Mouse (Mus musculus): ENCODE measurements around the gene Ccdc146. TPM values are rescaled to one million over a fixed set of nuclear protein-coding genes. Genes with fewer than 3 reads are reported as not detected.

Ccdc146 gene
- polyA plus RNA-seq, 1 experiment from 2014 or later: 0.70 TPM

GRCm38 (mm10) chr5:21265049-21265448 lies 159.4 kb downstream of the Ccdc146 start:
- Histone ChIP-seq H3K9ac (ENCODE audit: low read length) (no peak overlapping the region), H3K36me3 (ENCODE audit: control insufficient read depth, insufficient read depth, low read length) (no peaks in the 10 kb centered on the region), H3K4me2 (ENCODE audit: low read length) (no peak overlapping the region), H3K27me3 (replicated peaks; ENCODE audit: control insufficient read depth, insufficient read depth, low read length) (no peaks in the 10 kb centered on the region), H3K9me3 (replicated peaks; ENCODE audit: control insufficient read depth, low read length) (no peaks in the 10 kb centered on the region), H3K27ac (ENCODE audit: low read depth, low read length) (no peak overlapping the region), H3K4me3 (ENCODE audit: low read depth, low read length) (no peak overlapping the region), H3K4me1 (ENCODE audit: control insufficient read depth, insufficient read depth, low read length) (peaks cover 13% of the 10 kb centered on the region)
- ATAC-seq: peak; percentile 70
- DNase-seq (ENCODE audit: low spot score): peak; percentile 94
- WGBS: 20% methylated on average over 4 of the region's 4 CpGs

GRCm38 (mm10) chr5:21264352-21265021 lies 160.0 kb downstream of the Ccdc146 start:
- 64% methylated on average over 8 of the region's 8 CpGs for WGBS

GRCm38 (mm10) chr5:21263202-21264055 lies 161.0 kb downstream of the Ccdc146 start:
- H3K4me2 ChIP-seq (ENCODE audit: low read length): no peak overlapping the region
- peak; percentile 73 for ATAC-seq
- no peaks in the 10 kb centered on the region for H3K36me3 ChIP-seq (ENCODE audit: control insufficient read depth, insufficient read depth, low read length)
- no peaks in the 10 kb centered on the region for H3K27me3 ChIP-seq (replicated peaks; ENCODE audit: control insufficient read depth, insufficient read depth, low read length)
- 31% methylated on average over 18 of the region's 18 CpGs for WGBS
- peaks cover 13% of the 10 kb centered on the region for H3K4me1 ChIP-seq (ENCODE audit: control insufficient read depth, insufficient read depth, low read length)
- DNase-seq (ENCODE audit: low spot score): peak; percentile 74
- H3K9ac ChIP-seq (ENCODE audit: low read length): peak overlapping the region; percentile 26
- H3K9me3 ChIP-seq (replicated peaks; ENCODE audit: control insufficient read depth, low read length): no peaks in the 10 kb centered on the region
- H3K4me3 ChIP-seq (ENCODE audit: low read depth, low read length): no peak overlapping the region
- H3K27ac ChIP-seq (ENCODE audit: low read depth, low read length): peak overlapping the region; percentile 68

More at GRCm38 (mm10) chr5:21264352-21265021, 160.0 kb downstream of the Ccdc146 start:
- Histone ChIP-seq H3K9ac (ENCODE audit: low read length) (no peak overlapping the region), H3K4me2 (ENCODE audit: low read length) (no peak overlapping the region), H3K4me3 (ENCODE audit: low read depth, low read length) (no peak overlapping the region), H3K9me3 (replicated peaks; ENCODE audit: control insufficient read depth, low read length) (no peaks in the 10 kb centered on the region), H3K27me3 (replicated peaks; ENCODE audit: control insufficient read depth, insufficient read depth, low read length) (no peaks in the 10 kb centered on the region), H3K4me1 (ENCODE audit: control insufficient read depth, insufficient read depth, low read length) (peaks cover 13% of the 10 kb centered on the region), H3K27ac (ENCODE audit: low read depth, low read length) (no peak overlapping the region), H3K36me3 (ENCODE audit: control insufficient read depth, insufficient read depth, low read length) (no peaks in the 10 kb centered on the region)
- ATAC-seq (peak; percentile 62), DNase-seq (ENCODE audit: low spot score) (peak; percentile 31)

GRCm38 (mm10) chr5:21261202-21261844 lies 163.2 kb downstream of the Ccdc146 start:
- 51% methylated on average over 6 of the region's 6 CpGs for WGBS
- ATAC-seq: no peak
- Histone ChIP-seq H3K27ac (ENCODE audit: low read depth, low read length) (0 out of 2 replicates have a peak overlapping the region, but pooled peaks have one; percentile 9), H3K4me3 (ENCODE audit: low read depth, low read length) (no peak overlapping the region), H3K27me3 (replicated peaks; ENCODE audit: control insufficient read depth, insufficient read depth, low read length) (no peaks in the 10 kb centered on the region), H3K9me3 (replicated peaks; ENCODE audit: control insufficient read depth, low read length) (no peaks in the 10 kb centered on the region), H3K4me2 (ENCODE audit: low read length) (no peak overlapping the region), H3K4me1 (ENCODE audit: control insufficient read depth, insufficient read depth, low read length) (peaks cover 13% of the 10 kb centered on the region), H3K36me3 (ENCODE audit: control insufficient read depth, insufficient read depth, low read length) (no peaks in the 10 kb centered on the region), H3K9ac (ENCODE audit: low read length) (no peak overlapping the region)
- DNase-seq (ENCODE audit: low spot score): peak; percentile 29

GRCm38 (mm10) chr5:21260746-21261145 lies 163.7 kb downstream of the Ccdc146 start:
- WGBS: 88% methylated on average over 7 of the region's 7 CpGs
- DNase-seq (ENCODE audit: low spot score): no peak

GRCm38 (mm10) chr5:21257806-21258205 lies 166.7 kb downstream of the Ccdc146 start:
- no peak overlapping the region for H3K9ac ChIP-seq (ENCODE audit: low read length)
- H3K36me3 ChIP-seq (ENCODE audit: control insufficient read depth, insufficient read depth, low read length): no peaks in the 10 kb centered on the region
- WGBS: 71% methylated on average over 6 of the region's 6 CpGs
- H3K27me3 ChIP-seq (replicated peaks; ENCODE audit: control insufficient read depth, insufficient read depth, low read length): no peaks in the 10 kb centered on the region
- no peak for DNase-seq (ENCODE audit: low spot score)
- H3K4me1 ChIP-seq (ENCODE audit: control insufficient read depth, insufficient read depth, low read length): no peaks in the 10 kb centered on the region
- H3K4me2 ChIP-seq (ENCODE audit: low read length): no peak overlapping the region
- H3K27ac ChIP-seq (ENCODE audit: low read depth, low read length): no peak overlapping the region
- no peak overlapping the region for H3K4me3 ChIP-seq (ENCODE audit: low read depth, low read length)
- no peaks in the 10 kb centered on the region for H3K9me3 ChIP-seq (replicated peaks; ENCODE audit: control insufficient read depth, low read length)
- no peak for ATAC-seq

More at GRCm38 (mm10) chr5:21260746-21261145, 163.7 kb downstream of the Ccdc146 start:
- no peak overlapping the region for H3K4me2 ChIP-seq (ENCODE audit: low read length)
- ATAC-seq: no peak
- no peaks in the 10 kb centered on the region for H3K27me3 ChIP-seq (replicated peaks; ENCODE audit: control insufficient read depth, insufficient read depth, low read length)
- no peaks in the 10 kb centered on the region for H3K9me3 ChIP-seq (replicated peaks; ENCODE audit: control insufficient read depth, low read length)
- H3K27ac ChIP-seq (ENCODE audit: low read depth, low read length): no peak overlapping the region
- peaks cover 13% of the 10 kb centered on the region for H3K4me1 ChIP-seq (ENCODE audit: control insufficient read depth, insufficient read depth, low read length)
- no peaks in the 10 kb centered on the region for H3K36me3 ChIP-seq (ENCODE audit: control insufficient read depth, insufficient read depth, low read length)
- no peak overlapping the region for H3K9ac ChIP-seq (ENCODE audit: low read length)
- no peak overlapping the region for H3K4me3 ChIP-seq (ENCODE audit: low read depth, low read length)

- no peak for DNase-seq (ENCODE audit: low spot score)
- ATAC-seq: no peak
- no peaks in the 10 kb centered on the region for H3K9me3 ChIP-seq (replicated peaks; ENCODE audit: control insufficient read depth, low read length)
These were observed 167.4 kb downstream of the Ccdc146 start for GRCm38 (mm10) chr5:21257126-21257525.

GRCm38 (mm10) chr5:21255551-21256132 lies 168.8 kb downstream of the Ccdc146 start:
- no peak overlapping the region for H3K4me2 ChIP-seq (ENCODE audit: low read length)
- 91% methylated on average over 5 of the region's 5 CpGs for WGBS
- no peaks in the 10 kb centered on the region for H3K36me3 ChIP-seq (ENCODE audit: control insufficient read depth, insufficient read depth, low read length)
- H3K27ac ChIP-seq (ENCODE audit: low read depth, low read length): no peak overlapping the region
- DNase-seq (ENCODE audit: low spot score) (no peak), ATAC-seq (no peak)
- H3K4me1 ChIP-seq (ENCODE audit: control insufficient read depth, insufficient read depth, low read length): no peaks in the 10 kb centered on the region
- H3K9ac ChIP-seq (ENCODE audit: low read length): no peak overlapping the region
- no peaks in the 10 kb centered on the region for H3K9me3 ChIP-seq (replicated peaks; ENCODE audit: control insufficient read depth, low read length)
- H3K4me3 ChIP-seq (ENCODE audit: low read depth, low read length): no peak overlapping the region
- H3K27me3 ChIP-seq (replicated peaks; ENCODE audit: control insufficient read depth, insufficient read depth, low read length): no peaks in the 10 kb centered on the region

More at GRCm38 (mm10) chr5:21257126-21257525, 167.4 kb downstream of the Ccdc146 start:
- Histone ChIP-seq H3K4me3 (ENCODE audit: low read depth, low read length) (no peak overlapping the region), H3K36me3 (ENCODE audit: control insufficient read depth, insufficient read depth, low read length) (no peaks in the 10 kb centered on the region), H3K4me1 (ENCODE audit: control insufficient read depth, insufficient read depth, low read length) (no peaks in the 10 kb centered on the region), H3K9ac (ENCODE audit: low read length) (no peak overlapping the region), H3K27me3 (replicated peaks; ENCODE audit: control insufficient read depth, insufficient read depth, low read length) (no peaks in the 10 kb centered on the region), H3K4me2 (ENCODE audit: low read length) (no peak overlapping the region), H3K27ac (ENCODE audit: low read depth, low read length) (no peak overlapping the region)
- 66% methylated on average over 4 of the region's 4 CpGs for WGBS

All from forebrain, embryonic 14.5 days (tissue).